Mouse (Mus musculus): ENCODE data around the gene Htr6. TPM values are rescaled to one million over a fixed set of nuclear protein-coding genes. Genes with fewer than 3 reads are reported as not detected.

Htr6 gene
- polyA plus RNA-seq, 1 experiment from 2014 or later = not detected

GRCm38 (mm10) chr4:139091478-139092355 is 16.3 kb upstream of the Htr6 start:
- WGBS (ENCODE audit: insufficient replicate concordance) = 4% methylated on average over 28 of the region's 28 CpGs
- Histone ChIP-seq H3K9ac (ENCODE audit: low read depth, low read length) (peak overlapping the region; percentile 72), H3K4me1 (ENCODE audit: control insufficient read depth, insufficient read depth, low read length) (peaks cover 5% of the 10 kb centered on the region; the same call in 1 of the 2 replicates), H3K4me2 (peak overlapping the region; percentile 99), H3K4me3 (ENCODE audit: low read depth, low read length) (peak overlapping the region; percentile 67), H3K27ac (ENCODE audit: low read depth, low read length) (no peak overlapping the region), H3K36me3 (ENCODE audit: control insufficient read depth, insufficient read depth, low read length) (no peaks in the 10 kb centered on the region), H3K27me3 (ENCODE audit: control insufficient read depth, insufficient read depth, low read length) (peaks cover 62% of the 10 kb centered on the region), H3K9me3 (replicated peaks; ENCODE audit: control insufficient read depth, low read length) (no peaks in the 10 kb centered on the region)
- ATAC-seq (replicated peaks; ENCODE audit: insufficient number of reproducible peaks, low FRiP score, low TSS enrichment) = no peak

- Histone ChIP-seq H3K9ac (ENCODE audit: low read depth, low read length) (no peak overlapping the region), H3K27ac (ENCODE audit: low read depth, low read length) (no peak overlapping the region), H3K9me3 (replicated peaks; ENCODE audit: control insufficient read depth, low read length) (no peaks in the 10 kb centered on the region), H3K36me3 (ENCODE audit: control insufficient read depth, insufficient read depth, low read length) (no peaks in the 10 kb centered on the region), H3K4me3 (ENCODE audit: low read depth, low read length) (no peak overlapping the region), H3K27me3 (ENCODE audit: control insufficient read depth, insufficient read depth, low read length) (peaks cover 62% of the 10 kb centered on the region), H3K4me2 (no peak overlapping the region), H3K4me1 (ENCODE audit: control insufficient read depth, insufficient read depth, low read length) (peaks cover 5% of the 10 kb centered on the region; the same call in 1 of the 2 replicates)
- WGBS (ENCODE audit: insufficient replicate concordance) = 40% methylated on average over 7 of the region's 7 CpGs
- ATAC-seq (replicated peaks; ENCODE audit: insufficient number of reproducible peaks, low FRiP score, low TSS enrichment) = no peak
These were observed 15.7 kb upstream of the Htr6 start for GRCm38 (mm10) chr4:139091066-139091465.

GRCm38 (mm10) chr4:139090303-139090940 is 15.1 kb upstream of the Htr6 start:
- Histone ChIP-seq H3K9me3 (replicated peaks; ENCODE audit: control insufficient read depth, low read length) (no peaks in the 10 kb centered on the region), H3K9ac (ENCODE audit: low read depth, low read length) (no peak overlapping the region), H3K36me3 (ENCODE audit: control insufficient read depth, insufficient read depth, low read length) (no peaks in the 10 kb centered on the region), H3K27me3 (ENCODE audit: control insufficient read depth, insufficient read depth, low read length) (peaks cover 62% of the 10 kb centered on the region), H3K4me1 (ENCODE audit: control insufficient read depth, insufficient read depth, low read length) (peaks cover 5% of the 10 kb centered on the region; the same call in 1 of the 2 replicates), H3K4me2 (no peak overlapping the region), H3K27ac (ENCODE audit: low read depth, low read length) (no peak overlapping the region), H3K4me3 (ENCODE audit: low read depth, low read length) (no peak overlapping the region)
- no peak for ATAC-seq (replicated peaks; ENCODE audit: insufficient number of reproducible peaks, low FRiP score, low TSS enrichment)
- WGBS (ENCODE audit: insufficient replicate concordance) = 60% methylated on average over 15 of the region's 15 CpGs

- 43% methylated on average over 9 of the region's 9 CpGs for WGBS (ENCODE audit: insufficient replicate concordance)
- no peak overlapping the region for H3K9ac ChIP-seq (ENCODE audit: low read depth, low read length)
These were observed 13.8 kb upstream of the Htr6 start for GRCm38 (mm10) chr4:139088982-139089671.

GRCm38 (mm10) chr4:139086984-139087383 is 11.6 kb upstream of the Htr6 start:
- no peak overlapping the region for H3K9ac ChIP-seq (ENCODE audit: low read depth, low read length)
- H3K4me1 ChIP-seq (ENCODE audit: control insufficient read depth, insufficient read depth, low read length) = peaks cover 4% of the 10 kb centered on the region; the same call in 1 of the 2 replicates
- no peak for ATAC-seq (replicated peaks; ENCODE audit: insufficient number of reproducible peaks, low FRiP score, low TSS enrichment)
- H3K27me3 ChIP-seq (ENCODE audit: control insufficient read depth, insufficient read depth, low read length) = peaks cover 56% of the 10 kb centered on the region
- H3K4me3 ChIP-seq (ENCODE audit: low read depth, low read length) = no peak overlapping the region
- 65% methylated on average over 4 of the region's 4 CpGs for WGBS (ENCODE audit: insufficient replicate concordance)
- no peak overlapping the region for H3K4me2 ChIP-seq
- no peak overlapping the region for H3K27ac ChIP-seq (ENCODE audit: low read depth, low read length)
- H3K36me3 ChIP-seq (ENCODE audit: control insufficient read depth, insufficient read depth, low read length) = no peaks in the 10 kb centered on the region
- no peaks in the 10 kb centered on the region for H3K9me3 ChIP-seq (replicated peaks; ENCODE audit: control insufficient read depth, low read length)

More at GRCm38 (mm10) chr4:139088982-139089671, 13.8 kb upstream of the Htr6 start:
- Histone ChIP-seq H3K9me3 (replicated peaks; ENCODE audit: control insufficient read depth, low read length) (no peaks in the 10 kb centered on the region), H3K4me3 (ENCODE audit: low read depth, low read length) (no peak overlapping the region), H3K36me3 (ENCODE audit: control insufficient read depth, insufficient read depth, low read length) (no peaks in the 10 kb centered on the region), H3K4me2 (no peak overlapping the region), H3K27me3 (ENCODE audit: control insufficient read depth, insufficient read depth, low read length) (peaks cover 72% of the 10 kb centered on the region), H3K4me1 (ENCODE audit: control insufficient read depth, insufficient read depth, low read length) (peaks cover 5% of the 10 kb centered on the region; the same call in 1 of the 2 replicates), H3K27ac (ENCODE audit: low read depth, low read length) (no peak overlapping the region)
- ATAC-seq (replicated peaks; ENCODE audit: insufficient number of reproducible peaks, low FRiP score, low TSS enrichment) = no peak

- Histone ChIP-seq H3K36me3 (ENCODE audit: control insufficient read depth, insufficient read depth, low read length) (no peaks in the 10 kb centered on the region), H3K9me3 (replicated peaks; ENCODE audit: control insufficient read depth, low read length) (no peaks in the 10 kb centered on the region), H3K27me3 (ENCODE audit: control insufficient read depth, insufficient read depth, low read length) (peaks cover 51% of the 10 kb centered on the region), H3K4me1 (ENCODE audit: control insufficient read depth, insufficient read depth, low read length) (peaks cover 2% of the 10 kb centered on the region; the same call in 1 of the 2 replicates), H3K4me2 (no peak overlapping the region), H3K27ac (ENCODE audit: low read depth, low read length) (no peak overlapping the region), H3K9ac (ENCODE audit: low read depth, low read length) (no peak overlapping the region), H3K4me3 (ENCODE audit: low read depth, low read length) (no peak overlapping the region)
- WGBS (ENCODE audit: insufficient replicate concordance) = 21% methylated on average over 5 of the region's 5 CpGs
- ATAC-seq (replicated peaks; ENCODE audit: insufficient number of reproducible peaks, low FRiP score, low TSS enrichment) = no peak
These were observed 10.7 kb upstream of the Htr6 start for GRCm38 (mm10) chr4:139086037-139086436.

GRCm38 (mm10) chr4:139085337-139085736 is 10.0 kb upstream of the Htr6 start:
- no peak overlapping the region for H3K27ac ChIP-seq (ENCODE audit: low read depth, low read length)
- no peak overlapping the region for H3K4me2 ChIP-seq
- H3K4me3 ChIP-seq (ENCODE audit: low read depth, low read length) = no peak overlapping the region
- peaks cover 46% of the 10 kb centered on the region for H3K27me3 ChIP-seq (ENCODE audit: control insufficient read depth, insufficient read depth, low read length)
- no peaks in the 10 kb centered on the region for H3K36me3 ChIP-seq (ENCODE audit: control insufficient read depth, insufficient read depth, low read length)
- H3K4me1 ChIP-seq (ENCODE audit: control insufficient read depth, insufficient read depth, low read length) = no peaks in the 10 kb centered on the region; the same call in 1 of the 2 replicates
- ATAC-seq (replicated peaks; ENCODE audit: insufficient number of reproducible peaks, low FRiP score, low TSS enrichment) = no peak
- H3K9ac ChIP-seq (ENCODE audit: low read depth, low read length) = no peak overlapping the region
- 60% methylated on average over 11 of the region's 11 CpGs for WGBS (ENCODE audit: insufficient replicate concordance)
- H3K9me3 ChIP-seq (replicated peaks; ENCODE audit: control insufficient read depth, low read length) = no peaks in the 10 kb centered on the region

GRCm38 (mm10) chr4:139082790-139083564 is 7.6 kb upstream of the Htr6 start:
- Histone ChIP-seq H3K4me3 (ENCODE audit: low read depth, low read length) (no peak overlapping the region), H3K9me3 (replicated peaks; ENCODE audit: control insufficient read depth, low read length) (no peaks in the 10 kb centered on the region), H3K27me3 (ENCODE audit: control insufficient read depth, insufficient read depth, low read length) (peaks cover 26% of the 10 kb centered on the region), H3K4me2 (no peak overlapping the region), H3K27ac (ENCODE audit: low read depth, low read length) (no peak overlapping the region), H3K36me3 (ENCODE audit: control insufficient read depth, insufficient read depth, low read length) (no peaks in the 10 kb centered on the region), H3K4me1 (ENCODE audit: control insufficient read depth, insufficient read depth, low read length) (no peaks in the 10 kb centered on the region; the same call in 1 of the 2 replicates), H3K9ac (ENCODE audit: low read depth, low read length) (no peak overlapping the region)
- ATAC-seq (replicated peaks; ENCODE audit: insufficient number of reproducible peaks, low FRiP score, low TSS enrichment) = peak; percentile 25; the same call in 1 of the 2 replicates
- 41% methylated on average over 12 of the region's 12 CpGs for WGBS (ENCODE audit: insufficient replicate concordance)

Data from heart, embryonic 11.5 days (tissue).